Mouse (Mus musculus): Measurements from ENCODE around the gene Syngr1. TPM values are rescaled to one million over a fixed set of nuclear protein-coding genes. Genes with fewer than 3 reads are reported as not detected.

Gene Syngr1
- polyA plus RNA-seq, 1 experiment from 2014 or later, result 20.7 TPM

- H3K27ac ChIP-seq (ENCODE audit: low read length), result no peak overlapping the region
- no peaks in the 10 kb centered on the region; the same call in 1 of the 2 replicates for H3K4me1 ChIP-seq (replicated peaks; ENCODE audit: control insufficient read depth, insufficient read depth, low read length)
- WGBS, result 66% methylated on average over 8 of the region's 8 CpGs
These were observed 37.6 kb upstream of the Syngr1 start for GRCm38 (mm10) chr15:80053381-80054033.

GRCm38 (mm10) chr15:80054034-80054710, 37.0 kb upstream of the Syngr1 start:
- Histone ChIP-seq H3K4me3 (ENCODE audit: low read length) (no peak overlapping the region), H3K9ac (ENCODE audit: low read length) (no peak overlapping the region), H3K4me1 (replicated peaks; ENCODE audit: control insufficient read depth, insufficient read depth, low read length) (no peaks in the 10 kb centered on the region; the same call in 1 of the 2 replicates), H3K9me3 (ENCODE audit: control insufficient read depth, low read length) (no peaks in the 10 kb centered on the region), H3K27ac (ENCODE audit: low read length) (no peak overlapping the region), H3K27me3 (ENCODE audit: control insufficient read depth, insufficient read depth, low read depth, low read length) (no peaks in the 10 kb centered on the region), H3K4me2 (ENCODE audit: low read depth, low read length) (no peak overlapping the region), H3K36me3 (ENCODE audit: control insufficient read depth, insufficient read depth, low read length) (no peaks in the 10 kb centered on the region)
- no peak for ATAC-seq (ENCODE audit: low read depth)
- 70% methylated on average over 7 of the region's 7 CpGs for WGBS

More at GRCm38 (mm10) chr15:80053381-80054033, 37.6 kb upstream of the Syngr1 start:
- Histone ChIP-seq H3K36me3 (ENCODE audit: control insufficient read depth, insufficient read depth, low read length) (no peaks in the 10 kb centered on the region), H3K4me2 (ENCODE audit: low read depth, low read length) (no peak overlapping the region), H3K9ac (ENCODE audit: low read length) (no peak overlapping the region), H3K4me3 (ENCODE audit: low read length) (no peak overlapping the region), H3K27me3 (ENCODE audit: control insufficient read depth, insufficient read depth, low read depth, low read length) (no peaks in the 10 kb centered on the region), H3K9me3 (ENCODE audit: control insufficient read depth, low read length) (no peaks in the 10 kb centered on the region)
- ATAC-seq (ENCODE audit: low read depth), result no peak

GRCm38 (mm10) chr15:80058151-80058550, 33.0 kb upstream of the Syngr1 start:
- H3K4me2 ChIP-seq (ENCODE audit: low read depth, low read length), result no peak overlapping the region
- H3K9ac ChIP-seq (ENCODE audit: low read length), result no peak overlapping the region
- H3K27me3 ChIP-seq (ENCODE audit: control insufficient read depth, insufficient read depth, low read depth, low read length), result no peaks in the 10 kb centered on the region; the same call in 1 of the 2 replicates
- H3K27ac ChIP-seq (ENCODE audit: low read length), result no peak overlapping the region
- WGBS, result 85% methylated on average over 7 of the region's 7 CpGs
- no peaks in the 10 kb centered on the region for H3K36me3 ChIP-seq (ENCODE audit: control insufficient read depth, insufficient read depth, low read length)
- H3K4me3 ChIP-seq (ENCODE audit: low read length), result no peak overlapping the region
- no peaks in the 10 kb centered on the region for H3K9me3 ChIP-seq (ENCODE audit: control insufficient read depth, low read length)
- H3K4me1 ChIP-seq (replicated peaks; ENCODE audit: control insufficient read depth, insufficient read depth, low read length), result peaks cover 9% of the 10 kb centered on the region
- no peak for ATAC-seq (ENCODE audit: low read depth)

GRCm38 (mm10) chr15:80059606-80060005, 31.5 kb upstream of the Syngr1 start:
- no peaks in the 10 kb centered on the region; the same call in 1 of the 2 replicates for H3K27me3 ChIP-seq (ENCODE audit: control insufficient read depth, insufficient read depth, low read depth, low read length)
- no peak overlapping the region for H3K9ac ChIP-seq (ENCODE audit: low read length)
- WGBS, result 32% methylated on average over 7 of the region's 7 CpGs
- no peaks in the 10 kb centered on the region for H3K36me3 ChIP-seq (ENCODE audit: control insufficient read depth, insufficient read depth, low read length)
- H3K4me3 ChIP-seq (ENCODE audit: low read length), result no peak overlapping the region
- no peaks in the 10 kb centered on the region for H3K9me3 ChIP-seq (ENCODE audit: control insufficient read depth, low read length)
- H3K4me2 ChIP-seq (ENCODE audit: low read depth, low read length), result no peak overlapping the region
- no peak overlapping the region for H3K27ac ChIP-seq (ENCODE audit: low read length)
- ATAC-seq (ENCODE audit: low read depth), result no peak
- peaks cover 9% of the 10 kb centered on the region for H3K4me1 ChIP-seq (replicated peaks; ENCODE audit: control insufficient read depth, insufficient read depth, low read length)

- Histone ChIP-seq H3K27me3 (ENCODE audit: control insufficient read depth, insufficient read depth, low read depth, low read length) (no peaks in the 10 kb centered on the region; the same call in 1 of the 2 replicates), H3K4me1 (replicated peaks; ENCODE audit: control insufficient read depth, insufficient read depth, low read length) (peaks cover 9% of the 10 kb centered on the region), H3K9ac (ENCODE audit: low read length) (no peak overlapping the region), H3K36me3 (ENCODE audit: control insufficient read depth, insufficient read depth, low read length) (no peaks in the 10 kb centered on the region), H3K9me3 (ENCODE audit: control insufficient read depth, low read length) (no peaks in the 10 kb centered on the region), H3K4me2 (ENCODE audit: low read depth, low read length) (no peak overlapping the region), H3K27ac (ENCODE audit: low read length) (no peak overlapping the region), H3K4me3 (ENCODE audit: low read length) (no peak overlapping the region)
- 86% methylated on average over 8 of the region's 8 CpGs for WGBS
- ATAC-seq (ENCODE audit: low read depth), result no peak
These were observed 30.6 kb upstream of the Syngr1 start for GRCm38 (mm10) chr15:80060356-80061070.

DNA sequence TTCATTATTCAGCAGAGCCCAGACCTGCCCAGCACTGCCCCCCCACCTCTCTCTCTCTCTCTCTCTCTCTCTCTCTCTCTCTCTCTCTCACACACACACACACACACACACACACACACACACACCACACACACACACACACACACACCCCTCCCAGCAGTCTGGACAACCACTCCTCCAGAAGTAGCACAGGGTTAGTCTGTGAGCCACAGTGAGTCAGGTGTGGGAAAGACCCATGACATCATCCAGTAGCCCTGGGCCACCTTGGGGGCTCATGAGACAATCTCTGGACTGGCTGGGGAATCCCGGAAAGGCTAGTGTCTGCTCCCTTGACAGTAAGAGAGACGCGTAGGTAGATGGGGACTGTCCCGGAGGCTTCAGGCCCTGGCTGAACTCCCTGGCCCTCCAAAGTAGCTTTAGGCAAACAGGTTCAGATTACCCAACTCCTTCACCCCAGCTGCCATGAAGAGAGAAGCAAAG, 30.0 kb upstream of the Syngr1 start:
- H3K4me1 ChIP-seq (replicated peaks; ENCODE audit: control insufficient read depth, insufficient read depth, low read length), result peaks cover 9% of the 10 kb centered on the region
- H3K9me3 ChIP-seq (ENCODE audit: control insufficient read depth, low read length), result no peaks in the 10 kb centered on the region
- no peaks in the 10 kb centered on the region for H3K36me3 ChIP-seq (ENCODE audit: control insufficient read depth, insufficient read depth, low read length)
- no peak overlapping the region for H3K4me3 ChIP-seq (ENCODE audit: low read length)
- no peak overlapping the region for H3K4me2 ChIP-seq (ENCODE audit: low read depth, low read length)
- H3K27ac ChIP-seq (ENCODE audit: low read length), result no peak overlapping the region
- no peak for ATAC-seq (ENCODE audit: low read depth)
- 49% methylated on average over 4 of the region's 4 CpGs for WGBS
- no peaks in the 10 kb centered on the region; the same call in 1 of the 2 replicates for H3K27me3 ChIP-seq (ENCODE audit: control insufficient read depth, insufficient read depth, low read depth, low read length)
- no peak overlapping the region for H3K9ac ChIP-seq (ENCODE audit: low read length)

GRCm38 (mm10) chr15:80062339-80062738, 28.8 kb upstream of the Syngr1 start:
- H3K36me3 ChIP-seq (ENCODE audit: control insufficient read depth, insufficient read depth, low read length), result no peaks in the 10 kb centered on the region
- peak; percentile 23; the same call in 1 of the 2 replicates for ATAC-seq (ENCODE audit: low read depth)
- H3K4me3 ChIP-seq (ENCODE audit: low read length), result no peak overlapping the region
- 40% methylated on average over 8 of the region's 9 CpGs for WGBS
- no peak overlapping the region for H3K9ac ChIP-seq (ENCODE audit: low read length)
- no peaks in the 10 kb centered on the region for H3K9me3 ChIP-seq (ENCODE audit: control insufficient read depth, low read length)
- no peak overlapping the region for H3K27ac ChIP-seq (ENCODE audit: low read length)
- H3K4me1 ChIP-seq (replicated peaks; ENCODE audit: control insufficient read depth, insufficient read depth, low read length), result peaks cover 9% of the 10 kb centered on the region
- no peak overlapping the region for H3K4me2 ChIP-seq (ENCODE audit: low read depth, low read length)
- no peaks in the 10 kb centered on the region; the same call in 1 of the 2 replicates for H3K27me3 ChIP-seq (ENCODE audit: control insufficient read depth, insufficient read depth, low read depth, low read length)

GRCm38 (mm10) chr15:80062821-80063220, 28.3 kb upstream of the Syngr1 start:
- 35% methylated on average over 5 of the region's 5 CpGs for WGBS
- no peaks in the 10 kb centered on the region for H3K9me3 ChIP-seq (ENCODE audit: control insufficient read depth, low read length)

GRCm38 (mm10) chr15:80064965-80065364, 26.2 kb upstream of the Syngr1 start:
- peaks cover 9% of the 10 kb centered on the region for H3K4me1 ChIP-seq (replicated peaks; ENCODE audit: control insufficient read depth, insufficient read depth, low read length)
- H3K27ac ChIP-seq (ENCODE audit: low read length), result no peak overlapping the region
- ATAC-seq (ENCODE audit: low read depth), result no peak
- WGBS, result 55% methylated on average over 5 of the region's 5 CpGs
- H3K4me3 ChIP-seq (ENCODE audit: low read length), result no peak overlapping the region
- no peak overlapping the region for H3K4me2 ChIP-seq (ENCODE audit: low read depth, low read length)
- no peaks in the 10 kb centered on the region; the same call in 1 of the 2 replicates for H3K27me3 ChIP-seq (ENCODE audit: control insufficient read depth, insufficient read depth, low read depth, low read length)
- no peaks in the 10 kb centered on the region for H3K9me3 ChIP-seq (ENCODE audit: control insufficient read depth, low read length)
- no peaks in the 10 kb centered on the region for H3K36me3 ChIP-seq (ENCODE audit: control insufficient read depth, insufficient read depth, low read length)
- H3K9ac ChIP-seq (ENCODE audit: low read length), result no peak overlapping the region

More at GRCm38 (mm10) chr15:80062821-80063220, 28.3 kb upstream of the Syngr1 start:
- H3K9ac ChIP-seq (ENCODE audit: low read length), result no peak overlapping the region; the same call in 1 of the 2 replicates
- 0 out of 2 replicates have a peak, but pooled peaks have one; percentile 14 for ATAC-seq (ENCODE audit: low read depth)
- no peaks in the 10 kb centered on the region; the same call in 1 of the 2 replicates for H3K27me3 ChIP-seq (ENCODE audit: control insufficient read depth, insufficient read depth, low read depth, low read length)
- H3K27ac ChIP-seq (ENCODE audit: low read length), result no peak overlapping the region
- no peak overlapping the region for H3K4me3 ChIP-seq (ENCODE audit: low read length)
- H3K4me2 ChIP-seq (ENCODE audit: low read depth, low read length), result no peak overlapping the region
- peaks cover 9% of the 10 kb centered on the region for H3K4me1 ChIP-seq (replicated peaks; ENCODE audit: control insufficient read depth, insufficient read depth, low read length)
- H3K36me3 ChIP-seq (ENCODE audit: control insufficient read depth, insufficient read depth, low read length), result no peaks in the 10 kb centered on the region

Measured in lung, embryonic 16.5 days (tissue).